Mouse (Mus musculus) stomach, postnatal 0 days (tissue): Measurements from ENCODE around the gene Cd2. TPM values are rescaled to one million over a fixed set of nuclear protein-coding genes. Genes with fewer than 3 reads are reported as not detected.
A peak's percentile ranks its signal among the peaks of the same experiment; 100 is the strongest.

Source experiments
- ATAC-seq: fragments of 200-750 bp; cut with Nextera tagmentation; 2 replicates; pipeline ENCODE4 v1.8.0; 2017; ENCODE audit not compliant: low FRiP score, low TSS enrichment
- DNase-seq: peaks from one replicate; pipeline ENCODE4 v3.0.0-alpha.2; 2016; ENCODE audit warnings: low spot score
- H3K27ac ChIP-seq: fragments of 300-500 bp; sonication (generic); replicated peaks from 2 replicates; pipeline ENCODE4 v1.5.1; 2014; ENCODE audit warnings: mild to moderate bottlenecking, control low read depth
- H3K27me3 ChIP-seq: fragments of 300-500 bp; sonication (generic); 2 replicates; pipeline ENCODE4 v1.6.1; 2014; ENCODE audit warnings: low read length; ENCODE audit not compliant: control insufficient read depth, insufficient read depth
- H3K36me3 ChIP-seq: fragments of 300-500 bp; sonication (generic); 2 replicates; pipeline ENCODE4 v1.6.1; 2014; ENCODE audit warnings: low read length, mixed read lengths; ENCODE audit not compliant: control insufficient read depth, insufficient read depth
- H3K4me1 ChIP-seq: fragments of 300-500 bp; sonication (generic); replicated peaks from 2 replicates; pipeline ENCODE4 v1.6.1; 2014; ENCODE audit warnings: antibody characterized with exemption; ENCODE audit not compliant: control insufficient read depth, insufficient read depth
- H3K4me2 ChIP-seq: fragments of 300-500 bp; sonication (generic); replicated peaks from 2 replicates; pipeline ENCODE4 v1.6.1; 2014; ENCODE audit warnings: low read depth, mild to moderate bottlenecking, control low read depth, moderate library complexity
- H3K4me3 ChIP-seq: fragments of 300-500 bp; sonication (generic); 2 replicates; pipeline ENCODE4 v1.5.1; 2014; ENCODE audit warnings: low read depth, low read length, control low read depth
- H3K9ac ChIP-seq: fragments of 300-500 bp; sonication (generic); 2 replicates; pipeline ENCODE4 v1.6.1; 2014; ENCODE audit warnings: mild to moderate bottlenecking, low read length, control low read depth, mixed read lengths
- H3K9me3 ChIP-seq: fragments of 300-500 bp; sonication (generic); 2 replicates; pipeline ENCODE4 v1.6.1; 2016; ENCODE audit warnings: low read length; ENCODE audit not compliant: control insufficient read depth
- CTCF ChIP-seq: IDR thresholded peaks from 2 replicates; pipeline ENCODE4 v1.5.1; 2016; ENCODE audit warnings: antibody characterized with exemption, low read depth, mild to moderate bottlenecking, moderate library complexity
- EP300 ChIP-seq: optimal IDR thresholded peaks from 2 replicates; pipeline ENCODE3; 2016; ENCODE audit warnings: antibody characterized with exemption
- WGBS: fragments of 180-500 bp; shearing (Covaris S2); extraction: QIAGEN DNeasy Blood & Tissue Kit; methylation state at CpG from one replicate; pipeline ENCODE4 v1.1.7; 2014; 5-methylcytosine and 5-hydroxymethylcytosine counted together
- polyA plus RNA-seq: library from polyadenylated mRNA; unstranded; fragments of >200 nt; fragmentation: Nextera tagmentation; extraction: Ambion mirVana; gene quantifications from 2 replicates; pipeline ENCODE4 v1.2.1, GENCODE M21; 2015

Gene Cd2
- polyA plus RNA-seq, 1 experiment from 2014 or later: not detected

DNA sequence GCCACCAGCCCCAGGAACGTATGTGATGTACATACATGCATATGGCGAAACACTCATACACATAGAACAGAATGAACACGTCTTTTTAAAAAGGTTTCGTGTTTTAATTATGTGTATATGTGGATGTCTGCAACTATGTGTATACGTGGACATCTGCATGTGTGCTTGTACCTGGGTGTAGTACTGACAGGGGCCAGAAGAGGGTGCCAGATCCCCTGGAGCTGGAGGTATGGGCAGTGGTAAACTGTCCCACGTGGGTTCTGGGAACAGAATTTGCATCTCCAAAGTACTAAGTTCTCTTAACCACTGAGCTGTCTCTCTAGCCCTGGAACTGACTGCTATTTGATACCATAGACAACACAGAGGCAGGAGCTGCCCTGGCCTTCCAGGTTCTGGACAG, 30.4 kb upstream of the Cd2 start:
- H3K4me2 ChIP-seq: no peak overlapping the region
- 69% methylated on average over 6 of the region's 6 CpGs for WGBS
- TF ChIP-seq EP300 (no peak), CTCF (peak; percentile 76)
- no peaks in the 10 kb centered on the region for H3K4me1 ChIP-seq
- no peaks in the 10 kb centered on the region for H3K9me3 ChIP-seq
- H3K36me3 ChIP-seq: no peaks in the 10 kb centered on the region
- DNase-seq: peak; percentile 57
- no peak overlapping the region for H3K27ac ChIP-seq
- no peak overlapping the region for H3K9ac ChIP-seq
- H3K4me3 ChIP-seq: no peak overlapping the region
- ATAC-seq: no peak
- H3K27me3 ChIP-seq: no peaks in the 10 kb centered on the region

- H3K9me3 ChIP-seq: no peaks in the 10 kb centered on the region
- no peaks in the 10 kb centered on the region for H3K27me3 ChIP-seq
- H3K4me2 ChIP-seq: no peak overlapping the region
- ATAC-seq (no peak), DNase-seq (no peak)
- no peaks in the 10 kb centered on the region for H3K36me3 ChIP-seq
- WGBS: 71% methylated on average over 6 of the region's 6 CpGs
- no peak overlapping the region for H3K4me3 ChIP-seq
- no peaks in the 10 kb centered on the region for H3K4me1 ChIP-seq
- TF ChIP-seq CTCF: peak; percentile 61
- TF ChIP-seq EP300: no peak
- no peak overlapping the region for H3K9ac ChIP-seq
- H3K27ac ChIP-seq: no peak overlapping the region
Observed at GRCm38 (mm10) chr3:101314954-101315353, 27.2 kb upstream of the Cd2 start.

DNA sequence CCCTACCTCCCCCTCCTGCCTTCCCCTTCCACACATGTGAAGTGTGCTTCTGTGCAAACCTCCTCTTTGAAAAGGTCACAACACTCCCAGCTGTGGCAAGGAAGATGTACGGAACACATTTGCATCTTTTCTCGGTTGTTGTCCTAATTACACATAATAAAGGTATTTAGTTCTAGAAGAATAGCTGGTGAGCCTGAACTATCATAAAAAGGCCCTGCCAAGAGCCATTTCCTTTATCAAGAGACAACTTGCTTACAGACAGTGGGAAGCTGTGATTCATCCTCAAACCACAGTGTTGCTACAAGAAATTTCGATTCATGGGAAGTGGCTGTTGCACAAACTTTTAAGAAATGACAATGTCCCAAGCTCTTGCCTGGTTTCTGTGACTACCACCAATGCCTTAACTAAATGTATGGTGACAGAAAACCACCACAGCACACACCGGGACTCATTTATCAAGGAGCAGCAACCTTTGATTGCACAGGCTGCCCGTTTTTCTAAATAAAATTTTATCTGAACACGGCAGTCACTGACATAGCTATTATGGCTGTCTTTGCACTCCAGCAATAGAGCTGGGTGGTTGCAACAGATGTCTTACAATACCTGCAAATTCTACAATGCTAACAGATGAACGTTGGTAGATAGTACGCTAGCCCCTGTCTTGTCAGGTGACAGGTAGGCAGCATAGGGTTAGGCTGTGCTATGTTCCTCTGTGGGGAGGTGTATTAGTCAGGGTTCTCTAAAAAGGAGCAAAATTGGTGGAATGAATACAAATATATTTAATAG, 25.7 kb upstream of the Cd2 start:
- Histone ChIP-seq H3K4me3 (no peak overlapping the region), H3K36me3 (no peaks in the 10 kb centered on the region), H3K27ac (no peak overlapping the region), H3K9ac (no peak overlapping the region), H3K4me1 (no peaks in the 10 kb centered on the region), H3K9me3 (no peaks in the 10 kb centered on the region), H3K27me3 (no peaks in the 10 kb centered on the region), H3K4me2 (no peak overlapping the region)
- WGBS: 65% methylated on average over 8 of the region's 8 CpGs
- peak; percentile 5 for DNase-seq
- no peak for ATAC-seq
- TF ChIP-seq EP300 (no peak), CTCF (no peak)

DNA sequence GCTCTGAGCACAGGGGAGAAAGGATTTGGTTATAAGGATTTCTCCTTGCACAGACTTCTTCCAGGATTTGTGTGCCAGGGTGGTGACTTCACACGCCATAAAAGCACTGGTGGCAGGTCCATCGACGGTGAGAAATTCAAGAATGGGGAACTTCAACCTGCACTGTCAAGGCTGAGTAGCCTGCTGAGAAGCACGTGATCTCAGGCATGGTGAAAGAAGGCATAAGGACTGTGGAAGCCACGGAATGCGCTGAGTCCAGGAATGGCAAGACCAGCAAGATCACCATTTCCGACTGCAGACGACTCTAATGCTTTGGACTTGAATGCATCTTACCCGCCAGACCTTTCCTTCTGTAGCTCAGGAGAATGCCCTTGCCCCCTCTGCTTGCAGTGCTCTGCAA, 23.2 kb upstream of the Cd2 start:
- DNase-seq: no peak

DNA sequence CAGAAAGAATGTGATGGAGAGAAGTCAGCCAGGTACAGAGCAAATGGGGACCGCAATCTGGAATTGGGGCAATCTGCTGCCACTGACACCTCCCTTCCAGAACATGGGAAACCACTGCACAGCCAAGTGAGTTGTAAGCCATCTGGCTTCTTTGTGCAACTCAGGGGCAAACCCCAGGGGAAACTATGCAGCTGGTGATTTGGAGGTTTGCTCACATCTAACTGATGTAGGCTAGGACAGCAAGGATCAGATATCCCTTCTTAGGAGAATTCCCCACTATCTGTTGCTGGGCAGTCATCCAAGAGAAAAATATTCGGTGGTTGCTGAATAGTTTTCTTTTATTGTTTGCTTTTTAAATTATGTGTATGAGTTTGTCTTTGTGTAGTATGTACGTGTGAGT, 21.9 kb upstream of the Cd2 start:
- Histone ChIP-seq H3K9ac (no peak overlapping the region), H3K4me1 (no peaks in the 10 kb centered on the region), H3K4me2 (no peak overlapping the region), H3K27ac (no peak overlapping the region), H3K4me3 (no peak overlapping the region), H3K9me3 (no peaks in the 10 kb centered on the region), H3K27me3 (no peaks in the 10 kb centered on the region), H3K36me3 (no peaks in the 10 kb centered on the region)
- TF ChIP-seq EP300 (no peak), CTCF (no peak)
- ATAC-seq (no peak), DNase-seq (no peak)
- WGBS: 49% methylated on average over 3 of the region's 3 CpGs

More for the DNA sequence above, 23.2 kb upstream of the Cd2 start:
- 50% methylated on average over 9 of the region's 9 CpGs for WGBS
- no peak for TF ChIP-seq EP300
- no peak for TF ChIP-seq CTCF
- Histone ChIP-seq H3K9me3 (no peaks in the 10 kb centered on the region), H3K4me2 (no peak overlapping the region), H3K27me3 (no peaks in the 10 kb centered on the region), H3K4me1 (no peaks in the 10 kb centered on the region), H3K36me3 (no peaks in the 10 kb centered on the region), H3K4me3 (no peak overlapping the region), H3K27ac (no peak overlapping the region), H3K9ac (no peak overlapping the region)
- ATAC-seq: no peak

DNA sequence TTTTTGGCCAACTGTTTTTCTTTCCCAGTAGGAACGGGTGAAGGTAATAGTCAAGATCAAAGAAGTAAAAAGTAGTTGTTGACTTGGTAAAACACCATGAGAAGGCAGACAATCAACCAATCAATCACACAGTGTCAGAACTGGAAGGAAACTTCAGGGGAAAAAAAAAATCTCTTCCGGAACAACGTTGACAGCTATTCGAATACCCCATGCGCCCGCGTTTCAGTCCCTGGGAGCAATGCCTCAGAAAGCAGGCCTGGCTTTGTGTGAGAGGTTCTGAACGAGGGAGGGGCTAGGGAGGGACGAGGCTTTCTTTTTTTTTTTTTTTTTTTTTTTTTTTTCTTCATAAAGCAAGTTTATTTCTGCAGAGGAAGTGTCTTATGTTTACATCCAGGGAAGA, 18.4 kb upstream of the Cd2 start:
- H3K4me1 ChIP-seq: no peaks in the 10 kb centered on the region
- no peak overlapping the region for H3K9ac ChIP-seq
- WGBS: 53% methylated on average over 9 of the region's 9 CpGs
- no peak overlapping the region for H3K27ac ChIP-seq
- DNase-seq: no peak
- no peak overlapping the region for H3K4me3 ChIP-seq
- H3K9me3 ChIP-seq: no peaks in the 10 kb centered on the region
- H3K27me3 ChIP-seq: no peaks in the 10 kb centered on the region
- H3K36me3 ChIP-seq: no peaks in the 10 kb centered on the region
- no peak for ATAC-seq
- TF ChIP-seq EP300 (no peak), CTCF (no peak)
- H3K4me2 ChIP-seq: no peak overlapping the region
